Mouse (Mus musculus) limb, embryonic 11.5 days (tissue): ENCODE measurements around the gene Efemp2. TPM values are rescaled to one million over a fixed set of nuclear protein-coding genes. Genes with fewer than 3 reads are reported as not detected.
A peak's percentile ranks its signal among the peaks of the same experiment; 100 is the strongest.

Source experiments
- ATAC-seq: fragments of 200-750 bp; cut with Nextera tagmentation; 2 replicates; pipeline ENCODE4 v1.8.0; 2017; ENCODE audit warnings: low read depth; ENCODE audit not compliant: insufficient number of reproducible peaks, low FRiP score, low TSS enrichment
- DNase-seq: peaks from one replicate; pipeline ENCODE4 v3.0.0-alpha.2; 2015; ENCODE audit warnings: low spot score
- H3K27ac ChIP-seq: fragments of 300-500 bp; sonication (generic); replicated peaks from 2 replicates; pipeline ENCODE4 v1.5.1; 2014; ENCODE audit warnings: low read depth, mild to moderate bottlenecking, low read length
- H3K27me3 ChIP-seq: fragments of 300-500 bp; sonication (generic); 2 replicates; pipeline ENCODE4 v1.6.1; 2014; ENCODE audit warnings: mild to moderate bottlenecking, low read length, mixed read lengths; ENCODE audit not compliant: control insufficient read depth, insufficient read depth
- H3K36me3 ChIP-seq: fragments of 300-500 bp; sonication (generic); 2 replicates; pipeline ENCODE4 v1.6.1; 2014; ENCODE audit warnings: mild to moderate bottlenecking, low read length, moderate library complexity, mixed read lengths; ENCODE audit not compliant: control insufficient read depth, insufficient read depth
- H3K4me1 ChIP-seq: fragments of 300-500 bp; sonication (generic); 2 replicates; pipeline ENCODE4 v1.6.1; 2014; ENCODE audit warnings: low read length, mixed read lengths; ENCODE audit not compliant: control insufficient read depth, insufficient read depth
- H3K4me2 ChIP-seq: fragments of 300-500 bp; sonication (generic); 2 replicates; pipeline ENCODE4 v1.6.1; 2014; ENCODE audit warnings: low read depth, mild to moderate bottlenecking, moderate library complexity; ENCODE audit not compliant: severe bottlenecking
- H3K4me3 ChIP-seq: fragments of 300-500 bp; sonication (generic); 2 replicates; pipeline ENCODE4 v1.5.1; 2014; ENCODE audit warnings: low read depth, low read length
- H3K9ac ChIP-seq: fragments of 300-500 bp; sonication (generic); 2 replicates; pipeline ENCODE4 v1.6.1; 2014; ENCODE audit warnings: mild to moderate bottlenecking, low read length
- H3K9me3 ChIP-seq: fragments of 300-500 bp; sonication (generic); 2 replicates; pipeline ENCODE4 v1.6.1; 2016; ENCODE audit warnings: low read length; ENCODE audit not compliant: control insufficient read depth
- WGBS: fragments of 180-500 bp; shearing (Covaris S2); extraction: QIAGEN DNeasy Blood & Tissue Kit; methylation state at CpG from one replicate; pipeline ENCODE4 v1.1.7; 2014; 5-methylcytosine and 5-hydroxymethylcytosine counted together
- polyA plus RNA-seq: library from polyadenylated mRNA; unstranded; fragments of >200 nt; fragmentation: Nextera tagmentation; extraction: Ambion mirVana; gene quantifications from 2 replicates; pipeline ENCODE4 v1.2.1, GENCODE M21; 2014

Efemp2 gene
- polyA plus RNA-seq, 1 experiment from 2014 or later: 105 TPM

GRCm38 (mm10) chr19:5429806-5430205 lies 43.9 kb upstream of the Efemp2 start:
- H3K4me3 ChIP-seq: no peak overlapping the region
- ATAC-seq (no peak), DNase-seq (no peak)
- no peaks in the 10 kb centered on the region for H3K9me3 ChIP-seq
- H3K4me2 ChIP-seq: no peak overlapping the region
- H3K27ac ChIP-seq: no peak overlapping the region
- WGBS: 72% methylated on average over 8 of the region's 8 CpGs
- H3K4me1 ChIP-seq: peaks cover 21% of the 10 kb centered on the region
- H3K36me3 ChIP-seq: peaks cover 9% of the 10 kb centered on the region; the same call in 1 of the 2 replicates
- no peaks in the 10 kb centered on the region for H3K27me3 ChIP-seq
- H3K9ac ChIP-seq: no peak overlapping the region

GRCm38 (mm10) chr19:5430408-5430807 lies 43.3 kb upstream of the Efemp2 start:
- Histone ChIP-seq H3K27ac (no peak overlapping the region), H3K36me3 (peaks cover 9% of the 10 kb centered on the region; the same call in 1 of the 2 replicates), H3K4me2 (no peak overlapping the region), H3K27me3 (no peaks in the 10 kb centered on the region), H3K4me1 (peaks cover 21% of the 10 kb centered on the region), H3K9ac (no peak overlapping the region), H3K4me3 (no peak overlapping the region), H3K9me3 (no peaks in the 10 kb centered on the region)
- DNase-seq: no peak
- 83% methylated on average over 1 of the region's 1 CpGs for WGBS
- no peak for ATAC-seq

- H3K4me1 ChIP-seq: peaks cover 12% of the 10 kb centered on the region
- no peak overlapping the region for H3K4me3 ChIP-seq
- H3K9me3 ChIP-seq: no peaks in the 10 kb centered on the region
- H3K9ac ChIP-seq: no peak overlapping the region
- no peaks in the 10 kb centered on the region for H3K27me3 ChIP-seq
- H3K4me2 ChIP-seq: no peak overlapping the region
- DNase-seq: no peak
- H3K36me3 ChIP-seq: peaks cover 3% of the 10 kb centered on the region; the same call in 1 of the 2 replicates
- no peak overlapping the region for H3K27ac ChIP-seq
- no peak for ATAC-seq
- WGBS: 81% methylated on average over 4 of the region's 4 CpGs
These were observed 41.8 kb upstream of the Efemp2 start for GRCm38 (mm10) chr19:5431911-5432464.

- peak overlapping the region; percentile 7; the same call in 1 of the 2 replicates for H3K4me3 ChIP-seq
- peaks cover 12% of the 10 kb centered on the region for H3K4me1 ChIP-seq
- H3K9me3 ChIP-seq: no peaks in the 10 kb centered on the region
- ATAC-seq: peak; percentile 52; the same call in 1 of the 2 replicates
- DNase-seq: peak; percentile 60
- 9% methylated on average over 16 of the region's 16 CpGs for WGBS
- no peaks in the 10 kb centered on the region for H3K36me3 ChIP-seq
- peak overlapping the region; percentile 45 for H3K4me2 ChIP-seq
- no peaks in the 10 kb centered on the region for H3K27me3 ChIP-seq
- H3K9ac ChIP-seq: peak overlapping the region; percentile 14
- H3K27ac ChIP-seq: peak overlapping the region; percentile 1
These were observed 40.5 kb upstream of the Efemp2 start for GRCm38 (mm10) chr19:5432992-5433852.

GRCm38 (mm10) chr19:5433951-5434350 lies 39.8 kb upstream of the Efemp2 start:
- Histone ChIP-seq H3K27ac (peak overlapping the region; percentile 1; the same call in 1 of the 2 replicates), H3K9ac (peak overlapping the region; percentile 14; the same call in 1 of the 2 replicates)
- 63% methylated on average over 7 of the region's 7 CpGs for WGBS

DNA sequence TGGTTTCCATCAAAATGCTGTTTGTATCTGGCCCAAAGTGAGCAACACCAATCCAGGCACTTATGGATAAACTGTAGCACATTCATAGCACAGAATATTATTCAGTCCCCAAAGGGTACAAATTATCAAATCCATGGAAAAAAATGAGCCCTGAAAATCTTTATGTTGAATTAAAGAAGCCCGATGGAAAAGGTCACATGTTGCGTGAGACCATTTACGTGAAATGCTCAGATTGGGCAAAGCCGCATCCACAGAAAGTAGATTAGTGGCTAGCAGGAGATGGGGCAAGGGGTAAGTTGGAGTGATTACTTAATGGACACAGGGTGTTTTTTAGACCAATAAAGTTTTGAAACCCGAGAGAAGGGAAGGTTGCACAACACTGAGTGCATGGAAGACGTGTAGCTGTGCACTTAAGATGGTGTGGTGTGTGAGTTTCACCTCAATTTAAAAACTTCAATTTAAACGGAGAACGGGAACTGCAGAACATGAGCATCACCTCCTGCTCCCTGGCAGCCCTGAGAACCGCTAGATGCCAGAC lies 29.3 kb upstream of the Efemp2 start:
- no peak for ATAC-seq
- H3K4me1 ChIP-seq: peaks cover 15% of the 10 kb centered on the region
- no peak overlapping the region for H3K27ac ChIP-seq
- no peak overlapping the region for H3K4me3 ChIP-seq
- H3K27me3 ChIP-seq: peaks cover 30% of the 10 kb centered on the region
- H3K9me3 ChIP-seq: no peaks in the 10 kb centered on the region
- no peaks in the 10 kb centered on the region for H3K36me3 ChIP-seq
- H3K9ac ChIP-seq: no peak overlapping the region
- 60% methylated on average over 9 of the region's 9 CpGs for WGBS
- no peak overlapping the region for H3K4me2 ChIP-seq
- no peak for DNase-seq

More at GRCm38 (mm10) chr19:5433951-5434350, 39.8 kb upstream of the Efemp2 start:
- H3K27me3 ChIP-seq: no peaks in the 10 kb centered on the region
- H3K4me1 ChIP-seq: peaks cover 12% of the 10 kb centered on the region
- H3K36me3 ChIP-seq: no peaks in the 10 kb centered on the region
- peak overlapping the region; percentile 45 for H3K4me2 ChIP-seq
- H3K9me3 ChIP-seq: no peaks in the 10 kb centered on the region
- DNase-seq (no peak), ATAC-seq (no peak)
- peak overlapping the region; percentile 7; the same call in 1 of the 2 replicates for H3K4me3 ChIP-seq

DNA sequence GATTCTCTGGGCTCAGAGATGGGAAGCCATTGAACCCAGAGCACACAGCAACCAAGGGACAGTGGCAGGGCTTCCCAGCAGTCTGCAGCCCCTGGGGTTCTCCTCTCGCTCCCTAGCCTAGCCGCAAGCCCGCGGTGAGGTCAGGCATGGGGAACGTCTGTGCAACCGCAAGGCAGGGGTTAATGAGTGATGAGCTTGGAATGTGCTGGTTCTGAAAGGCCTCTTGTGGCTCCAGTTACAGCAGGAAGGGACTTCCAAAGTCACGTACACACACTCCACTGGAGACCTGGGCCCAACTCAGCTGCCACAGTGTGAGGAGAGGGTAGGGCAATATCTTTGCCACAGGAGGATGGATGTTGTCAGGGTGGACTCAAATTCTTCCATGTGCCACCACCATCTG lies 28.8 kb upstream of the Efemp2 start:
- ATAC-seq: no peak
- no peak overlapping the region for H3K4me3 ChIP-seq
- no peak for DNase-seq
- H3K9ac ChIP-seq: no peak overlapping the region
- no peaks in the 10 kb centered on the region for H3K36me3 ChIP-seq
- peaks cover 15% of the 10 kb centered on the region for H3K4me1 ChIP-seq
- no peak overlapping the region for H3K4me2 ChIP-seq
- no peaks in the 10 kb centered on the region for H3K9me3 ChIP-seq
- WGBS: 30% methylated on average over 7 of the region's 7 CpGs
- peaks cover 36% of the 10 kb centered on the region for H3K27me3 ChIP-seq
- no peak overlapping the region for H3K27ac ChIP-seq

- peaks cover 36% of the 10 kb centered on the region for H3K27me3 ChIP-seq
- 94% methylated on average over 5 of the region's 5 CpGs for WGBS
These were observed 28.0 kb upstream of the Efemp2 start for GRCm38 (mm10) chr19:5445747-5446146.

More at GRCm38 (mm10) chr19:5445747-5446146, 28.0 kb upstream of the Efemp2 start:
- Histone ChIP-seq H3K4me3 (no peak overlapping the region), H3K36me3 (no peaks in the 10 kb centered on the region), H3K9me3 (no peaks in the 10 kb centered on the region), H3K27ac (no peak overlapping the region), H3K9ac (no peak overlapping the region), H3K4me1 (peaks cover 15% of the 10 kb centered on the region), H3K4me2 (no peak overlapping the region)
- no peak for DNase-seq
- no peak for ATAC-seq
